Mouse (Mus musculus): Measurements from ENCODE around the gene Plk5. TPM values are rescaled to one million over a fixed set of nuclear protein-coding genes. Genes with fewer than 3 reads are reported as not detected.

Plk5 gene
- 1 to 10 TPM; 4.2 to 6.1 TPM for total RNA-seq (2021)

GRCm38 (mm10) chr10:80356001-80356682 lies at the start of gene Plk5:
Plk5 (plus strand) TSS chr10:80356459.
- no peak for DNase-seq
- intact Hi-C loops (cut with DNase I) = no loop called here

GRCm38 (mm10) chr10:80311560-80311959 lies 44.7 kb upstream of the Plk5 start:
- intact Hi-C loops (cut with DNase I) = no loop called here
- peak; percentile 53 for DNase-seq

GRCm38 (mm10) chr10:80312586-80313504 lies 43.4 kb upstream of the Plk5 start:
- peak; percentile 31 for DNase-seq
- intact Hi-C loops (cut with DNase I) = no loop called here

GRCm38 (mm10) chr10:80313627-80314201 lies 42.5 kb upstream of the Plk5 start:
- peak; percentile 34 for DNase-seq
- intact Hi-C loops (cut with DNase I) = no loop called here

GRCm38 (mm10) chr10:80314494-80315001 lies 41.7 kb upstream of the Plk5 start:
- DNase-seq = no peak
- intact Hi-C loops (cut with DNase I) = no loop called here

- DNase-seq = no peak
- intact Hi-C loops (cut with DNase I) = no loop called here
Measured at GRCm38 (mm10) chr10:80315315-80315714, 40.9 kb upstream of the Plk5 start.

- intact Hi-C loops (cut with DNase I) = no loop called here
- peak; percentile 35 for DNase-seq
Measured at GRCm38 (mm10) chr10:80316359-80316781, 39.9 kb upstream of the Plk5 start.

GRCm38 (mm10) chr10:80317011-80317410 lies 39.2 kb upstream of the Plk5 start:
- intact Hi-C loops (cut with DNase I) = no loop called here
- no peak for DNase-seq

- peak; percentile 90 for DNase-seq
Measured at GRCm38 (mm10) chr10:80320340-80320760, 35.9 kb upstream of the Plk5 start, which contains the start of gene 2310011J03Rik. 2310011J03Rik (minus strand) TSS chr10:80320537.

GRCm38 (mm10) chr10:80321014-80321669 lies 35.1 kb upstream of the Plk5 start:
- DNase-seq = no peak
- intact Hi-C loops (cut with DNase I) = no loop called here

More at GRCm38 (mm10) chr10:80320340-80320760, 35.9 kb upstream of the Plk5 start, which contains the start of gene 2310011J03Rik:
- intact Hi-C loops (cut with DNase I) = no loop called here

GRCm38 (mm10) chr10:80321670-80322581 lies 34.3 kb upstream of the Plk5 start:
- intact Hi-C loops (cut with DNase I) = no loop called here
- no peak for DNase-seq

GRCm38 (mm10) chr10:80322811-80323211 lies 33.4 kb upstream of the Plk5 start:
- no peak for DNase-seq
- intact Hi-C loops (cut with DNase I) = no loop called here

GRCm38 (mm10) chr10:80323261-80324119 lies 32.8 kb upstream of the Plk5 start:
- peak; percentile 59 for DNase-seq
- intact Hi-C loops (cut with DNase I) = no loop called here

GRCm38 (mm10) chr10:80324120-80325037 lies 31.9 kb upstream of the Plk5 start:
- DNase-seq = no peak
- intact Hi-C loops (cut with DNase I) = no loop called here

GRCm38 (mm10) chr10:80325045-80325444 lies 31.2 kb upstream of the Plk5 start:
- intact Hi-C loops (cut with DNase I) = no loop called here
- no peak for DNase-seq

- DNase-seq = peak; percentile 99
- intact Hi-C loops (cut with DNase I) = no loop called here
Measured at GRCm38 (mm10) chr10:80329273-80330081, 26.8 kb upstream of the Plk5 start, which contains the start of the genes Pcsk4 and Reep6. Pcsk4 (minus strand) TSS chr10:80329498. Reep6 (plus strand) TSS chr10:80329953.

Measured in left cerebral cortex, postnatal 4 days (tissue).